ENCODE assay signal across 20 mouse cellular contexts in the genomic region with DNA sequence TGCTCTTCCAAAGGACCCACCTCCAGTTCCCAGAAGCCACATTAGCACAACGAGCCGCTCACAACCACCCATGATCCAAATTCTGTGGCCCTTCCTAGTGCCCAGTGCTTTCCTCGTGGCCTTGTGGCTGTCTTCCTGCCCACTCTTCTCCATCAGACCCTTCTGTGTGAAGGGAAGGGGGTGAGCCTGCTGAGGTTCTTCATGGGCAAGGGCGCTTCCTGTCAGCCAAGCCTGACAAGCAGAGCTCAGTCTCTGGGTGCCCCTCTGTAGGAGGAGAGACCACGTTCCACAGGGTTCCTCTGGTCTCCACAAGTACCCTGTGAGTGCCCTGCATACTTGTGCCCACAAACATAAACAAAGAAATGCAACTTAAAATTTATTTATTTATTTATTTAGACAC. TPM values are rescaled to one million over a fixed set of nuclear protein-coding genes. Genes with fewer than 3 reads are reported as not detected.
DNase-seq lines count a peak whose midpoint lies in the region; ATAC-seq and TF ChIP-seq lines count a peak whose summit lies in the region.
"Had no signal": no experiment of that assay in that cellular context is flagged by ENCODE, and none has a peak within 500 bp of the region (broad histone marks: within the 10 kb centered on the region; RNA-seq: fewer than 3 reads in every experiment).

No protein-coding gene starts in this region.

- H3K4me2 ChIP-seq in liver, embryonic 12.5 days: no peak overlapping the region
- H3K4me2 ChIP-seq in liver, postnatal 0 days (ENCODE audit: low read depth, low read length): no peak overlapping the region
- H3K4me2 ChIP-seq in midbrain, embryonic 11.5 days: no peak overlapping the region
- H3K4me2 ChIP-seq in midbrain, embryonic 16.5 days (ENCODE audit: low read length): no peak overlapping the region
- no peak overlapping the region for H3K4me2 ChIP-seq in myocyte (ENCODE audit: low read depth)
- no peak overlapping the region for H3K4me2 ChIP-seq in lung, postnatal 0 days (replicated peaks; ENCODE audit: low read depth, low read length)
- H3K4me2 ChIP-seq: embryonic facial prominence, embryonic 12.5 days; forebrain, embryonic 13.5 days; forebrain, embryonic 15.5 days had no signal

- H3K27ac ChIP-seq in liver, embryonic 12.5 days: 0 out of 2 replicates have a peak overlapping the region, but pooled peaks have one; percentile 25
- H3K27ac ChIP-seq in liver, postnatal 0 days (ENCODE audit: low read depth): no peak overlapping the region
- no peak overlapping the region for H3K27ac ChIP-seq in midbrain, embryonic 11.5 days (ENCODE audit: low read depth, low read length)
- H3K27ac ChIP-seq in midbrain, embryonic 16.5 days (ENCODE audit: low read length): no peak overlapping the region
- no peak overlapping the region for H3K27ac ChIP-seq in lung, postnatal 0 days (ENCODE audit: low read length)
- H3K27ac ChIP-seq: embryonic facial prominence, embryonic 10.5 days; embryonic facial prominence, embryonic 12.5 days; forebrain, embryonic 13.5 days; forebrain, embryonic 15.5 days had no signal

- H3K27me3 ChIP-seq in liver, embryonic 12.5 days (replicated peaks): no peaks in the 10 kb centered on the region
- H3K27me3 ChIP-seq in liver, postnatal 0 days (ENCODE audit: insufficient read depth, low read length): no peaks in the 10 kb centered on the region
- no peaks in the 10 kb centered on the region for H3K27me3 ChIP-seq in midbrain, embryonic 11.5 days (ENCODE audit: control insufficient read depth, insufficient read depth, low read length)
- H3K27me3 ChIP-seq in midbrain, embryonic 16.5 days (ENCODE audit: control insufficient read depth, insufficient read depth, low read depth, low read length): no peaks in the 10 kb centered on the region
- H3K27me3 ChIP-seq in myocyte (ENCODE audit: control insufficient read depth, insufficient read depth, insufficient read length): no peaks in the 10 kb centered on the region
- no peaks in the 10 kb centered on the region for H3K27me3 ChIP-seq in lung, postnatal 0 days (replicated peaks; ENCODE audit: insufficient read depth, low read length)
- H3K27me3 ChIP-seq: embryonic facial prominence, embryonic 12.5 days; forebrain, embryonic 13.5 days; forebrain, embryonic 15.5 days had no signal

- H3K4me1 ChIP-seq in liver, embryonic 12.5 days: peaks cover 44% of the 10 kb centered on the region
- peaks cover 5% of the 10 kb centered on the region; the same call in 1 of the 2 replicates for H3K4me1 ChIP-seq in liver, postnatal 0 days (ENCODE audit: insufficient read depth)
- peaks cover 5% of the 10 kb centered on the region for H3K4me1 ChIP-seq in midbrain, embryonic 11.5 days (ENCODE audit: control insufficient read depth, insufficient read depth, low read length)
- peaks cover 12% of the 10 kb centered on the region for H3K4me1 ChIP-seq in midbrain, embryonic 16.5 days (ENCODE audit: control insufficient read depth, insufficient read depth, low read length)
- H3K4me1 ChIP-seq in lung, postnatal 0 days (ENCODE audit: insufficient read depth, low read depth, low read length): no peaks in the 10 kb centered on the region

- H3K4me3 ChIP-seq in liver, embryonic 12.5 days: no peak overlapping the region
- no peak overlapping the region for H3K4me3 ChIP-seq in liver, postnatal 0 days (ENCODE audit: low read depth, low read length)
- H3K4me3 ChIP-seq in midbrain, embryonic 11.5 days (ENCODE audit: low read depth, low read length): no peak overlapping the region
- no peak overlapping the region for H3K4me3 ChIP-seq in midbrain, embryonic 16.5 days (ENCODE audit: low read depth, low read length)
- no peak overlapping the region for H3K4me3 ChIP-seq in myocyte
- no peak overlapping the region for H3K4me3 ChIP-seq in lung, postnatal 0 days (ENCODE audit: low read depth, low read length)
- H3K4me3 ChIP-seq: embryonic facial prominence, embryonic 10.5 days; embryonic facial prominence, embryonic 12.5 days; forebrain, embryonic 13.5 days; forebrain, embryonic 15.5 days had no signal

- TF ChIP-seq CTCF in liver, postnatal 0 days (IDR thresholded peaks at IDR 0.05; ENCODE audit: low read depth): no peak
- no peak for TF ChIP-seq CTCF in lung, postnatal 0 days (IDR thresholded peaks at IDR 0.05)

- no peak overlapping the region for H3K9ac ChIP-seq in liver, embryonic 12.5 days
- no peak overlapping the region for H3K9ac ChIP-seq in liver, postnatal 0 days (replicated peaks)
- H3K9ac ChIP-seq in midbrain, embryonic 11.5 days (ENCODE audit: low read length): no peak overlapping the region
- no peak overlapping the region for H3K9ac ChIP-seq in midbrain, embryonic 16.5 days (ENCODE audit: low read depth, low read length)
- H3K9ac ChIP-seq in lung, postnatal 0 days (replicated peaks; ENCODE audit: low read depth): no peak overlapping the region
- H3K9ac ChIP-seq: embryonic facial prominence, embryonic 12.5 days; forebrain, embryonic 13.5 days; forebrain, embryonic 15.5 days had no signal

- no peak for TF ChIP-seq POLR2A in myocyte (IDR thresholded peaks at IDR 0.05; ENCODE audit: insufficient read length, low read depth)

- ATAC-seq in liver, embryonic 12.5 days: no peak
- ATAC-seq in liver, postnatal 0 days: no peak
- no peak for ATAC-seq in midbrain, embryonic 11.5 days (ENCODE audit: low FRiP score)
- ATAC-seq in midbrain, embryonic 16.5 days: no peak
- no peak for ATAC-seq in lung, postnatal 0 days
- ATAC-seq: forebrain, embryonic 13.5 days; forebrain, embryonic 15.5 days had no signal

- TF ChIP-seq EP300 in liver, postnatal 0 days (IDR thresholded peaks at IDR 0.05; ENCODE audit: low read depth): no peak
- no peak for TF ChIP-seq EP300 in lung, postnatal 0 days (IDR thresholded peaks at IDR 0.05)

- no peak for DNase-seq in liver, postnatal 0 days
- peak; percentile 72 for DNase-seq in midbrain, embryonic 11.5 days (ENCODE audit: low spot score, missing footprints)
- no peak for DNase-seq in thymus, postnatal 36 days
- DNase-seq in lung, postnatal 0 days (ENCODE audit: low spot score): no peak
- DNase-seq: adrenal gland, adult 2 months; adrenal gland, postnatal 10 days; adrenal gland, postnatal 25 days; cerebellum, adult 11 months; cerebellum, adult 18-20 months; cerebellum, adult 8-10 months; cerebellum, adult 9-11 months; cerebellum, postnatal 14 days; cerebellum, postnatal 36 days had no signal

- H3ac ChIP-seq in myocyte (ENCODE audit: control insufficient read depth, insufficient read length): no peak overlapping the region

- no peaks in the 10 kb centered on the region for H3K9me3 ChIP-seq in liver, embryonic 12.5 days (replicated peaks)
- no peaks in the 10 kb centered on the region for H3K9me3 ChIP-seq in liver, postnatal 0 days (ENCODE audit: low read length)
- no peaks in the 10 kb centered on the region for H3K9me3 ChIP-seq in midbrain, embryonic 11.5 days (ENCODE audit: control insufficient read depth, low read length)
- no peaks in the 10 kb centered on the region for H3K9me3 ChIP-seq in midbrain, embryonic 16.5 days (replicated peaks; ENCODE audit: control insufficient read depth, low read length, poor library complexity, severe bottlenecking)
- H3K9me3 ChIP-seq in lung, postnatal 0 days (ENCODE audit: low read length): no peaks in the 10 kb centered on the region
- H3K9me3 ChIP-seq: embryonic facial prominence, embryonic 10.5 days; embryonic facial prominence, embryonic 12.5 days; forebrain, embryonic 13.5 days; forebrain, embryonic 15.5 days had no signal

- peaks cover 24% of the 10 kb centered on the region for H3K79me2 ChIP-seq in myocyte (ENCODE audit: control insufficient read depth, insufficient read depth)

- WGBS in liver, embryonic 12.5 days (ENCODE audit: insufficient replicate concordance): 77% methylated on average over 5 of the region's 5 CpGs
- 80% methylated on average over 5 of the region's 5 CpGs for WGBS in liver, postnatal 0 days (ENCODE audit: insufficient replicate concordance)
- 98% methylated on average over 5 of the region's 5 CpGs for WGBS in midbrain, embryonic 11.5 days
- 94% methylated on average over 5 of the region's 5 CpGs for WGBS in midbrain, embryonic 16.5 days
- WGBS in lung, postnatal 0 days: 90% methylated on average over 5 of the region's 5 CpGs

- peaks cover 81% of the 10 kb centered on the region for H3K36me3 ChIP-seq in liver, embryonic 12.5 days
- peaks cover 55% of the 10 kb centered on the region for H3K36me3 ChIP-seq in liver, postnatal 0 days (replicated peaks; ENCODE audit: insufficient read depth, low read length)
- H3K36me3 ChIP-seq in midbrain, embryonic 11.5 days (ENCODE audit: control insufficient read depth, insufficient read depth, low read length): peaks cover 23% of the 10 kb centered on the region
- peaks cover 27% of the 10 kb centered on the region for H3K36me3 ChIP-seq in midbrain, embryonic 16.5 days (ENCODE audit: control insufficient read depth, insufficient read depth, low read length)
- peaks cover 52% of the 10 kb centered on the region for H3K36me3 ChIP-seq in myocyte (ENCODE audit: control insufficient read depth, insufficient read depth)
- H3K36me3 ChIP-seq in lung, postnatal 0 days (ENCODE audit: insufficient read depth, low read length): peaks cover 33% of the 10 kb centered on the region; the same call in 1 of the 2 replicates

TF ChIP-seq in myocyte, 11 proteins besides CTCF, POLR2A, EP300 and RAD21:
- TF ChIP-seq POLR2AphosphoS2 (IDR thresholded peaks at IDR 0.05; ENCODE audit: insufficient read length, low read depth) (peak; percentile 52), MAX (IDR thresholded peaks at IDR 0.05; ENCODE audit: low read depth) (no peak)
TF ChIP-seq in myocyte: peak in this region for 1.

RNA-seq across cellular contexts. Expression of a gene that starts 6.2 kb away (rescaled TPM):
- polyA plus RNA-seq in liver, embryonic 12.5 days (2016; fragmentation: Nextera tagmentation; extraction: Ambion mirVana): 334 and 384 TPM in 2 replicates
- polyA plus RNA-seq in liver, postnatal 0 days (2015; fragmentation: Nextera tagmentation; extraction: Ambion mirVana): 234 and 241 TPM in 2 replicates
- 532 and 574 TPM in 2 replicates for polyA plus RNA-seq in midbrain, embryonic 11.5 days (2014; fragmentation: Nextera tagmentation; extraction: Ambion mirVana)
- 396 and 416 TPM in 2 replicates for polyA plus RNA-seq in midbrain, embryonic 16.5 days (2015; fragmentation: Nextera tagmentation; extraction: Ambion mirVana)
- polyA plus RNA-seq in myocyte (2012; fragmentation: generic; extraction: Trizol): 326 TPM
- polyA plus RNA-seq in lung, postnatal 0 days (2015; fragmentation: Nextera tagmentation; extraction: Ambion mirVana): 419 and 465 TPM in 2 replicates
